Mouse (Mus musculus) spleen, postnatal 36 days (tissue): ENCODE results near the gene Gbp6.
"Not testable (repeated sequence)": the region's sequence is repeated elsewhere in the genome, so short reads cannot be mapped to it uniquely, and the experiment has no call there.

Source experiments
- DNase-seq, 2 experiments: peaks; one replicate each; pipeline ENCODE4 v3.0.0; 2022; ENCODE audit warnings: low spot score in 2 of 2, mixed read lengths in 1 of 2

Gbp6 gene

DNA sequence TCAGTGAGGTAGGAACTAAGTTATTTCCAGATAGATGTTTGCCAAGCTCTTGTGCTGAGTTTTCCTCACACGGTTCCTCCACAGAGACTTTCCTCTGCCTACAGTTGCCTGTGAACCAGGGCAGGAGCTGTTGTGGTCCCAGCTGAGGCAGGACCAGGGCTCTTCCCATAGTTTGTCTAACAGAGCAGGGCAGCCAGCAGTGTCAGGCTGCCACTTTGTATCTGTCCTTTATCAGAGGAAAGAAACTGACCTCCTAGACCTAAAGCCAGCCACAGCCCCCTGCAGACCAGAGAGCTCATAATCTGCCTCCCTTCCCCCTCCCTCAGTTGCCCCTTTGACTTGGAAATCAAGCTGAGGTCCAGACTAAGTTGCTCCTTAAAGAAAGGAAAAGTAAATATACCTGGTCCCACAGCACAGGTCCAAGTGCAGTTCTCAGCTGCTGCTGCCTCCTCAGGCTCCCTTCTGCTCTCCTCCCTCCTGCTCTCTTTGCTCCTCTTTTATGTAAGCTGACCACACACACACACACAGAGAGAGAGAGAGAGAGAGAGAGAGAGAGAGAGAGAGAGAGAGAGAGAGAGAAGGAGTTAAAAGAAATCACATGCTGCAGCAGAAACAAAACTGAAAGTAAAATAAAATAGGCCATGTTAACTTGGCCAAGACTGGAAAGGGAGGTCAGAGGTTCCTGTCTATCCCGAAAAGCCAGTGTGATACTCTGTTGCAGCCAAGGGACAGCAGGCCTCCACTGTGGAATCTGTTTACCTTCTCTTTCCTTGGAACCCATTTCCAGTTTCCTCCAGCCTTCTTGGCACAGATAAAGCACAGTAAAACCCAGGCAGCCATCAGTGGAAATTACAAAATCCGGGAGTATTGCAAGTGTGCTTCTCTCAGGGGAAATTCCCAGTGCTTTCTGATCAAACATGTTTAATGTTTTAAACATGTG is at the start of gene Gbp6, which contains the start of gene Gm43302:
Gene Gbp6 (minus strand): TSS at position 473 of the 940 bp plus-strand sequence.
Gene Gm43302 (minus strand): TSS at position 470 of the 940 bp plus-strand sequence.
- peak in 1 of 2 experiments; percentile 11 for DNase-seq

DNA sequence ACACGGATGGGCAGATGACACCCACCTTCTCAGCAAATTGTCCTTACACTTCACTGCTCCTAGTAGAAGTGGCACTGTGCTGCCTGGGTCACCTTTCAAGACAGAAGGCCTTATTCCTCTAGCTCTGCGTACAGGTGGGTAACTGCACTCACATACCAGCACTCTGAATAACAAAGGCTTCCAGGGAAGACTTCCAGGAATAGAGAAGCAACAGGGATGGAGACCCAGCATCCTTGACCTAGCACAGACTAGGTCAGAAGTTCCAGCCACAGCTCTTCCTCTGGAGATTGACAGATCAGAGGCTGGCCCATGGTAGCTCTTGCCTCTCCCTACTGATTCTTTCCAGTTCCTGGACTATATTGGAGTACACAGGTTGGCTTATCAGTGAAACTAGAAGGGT is 47.8 kb upstream of the Gbp6 start:
- DNase-seq = no peak

DNA sequence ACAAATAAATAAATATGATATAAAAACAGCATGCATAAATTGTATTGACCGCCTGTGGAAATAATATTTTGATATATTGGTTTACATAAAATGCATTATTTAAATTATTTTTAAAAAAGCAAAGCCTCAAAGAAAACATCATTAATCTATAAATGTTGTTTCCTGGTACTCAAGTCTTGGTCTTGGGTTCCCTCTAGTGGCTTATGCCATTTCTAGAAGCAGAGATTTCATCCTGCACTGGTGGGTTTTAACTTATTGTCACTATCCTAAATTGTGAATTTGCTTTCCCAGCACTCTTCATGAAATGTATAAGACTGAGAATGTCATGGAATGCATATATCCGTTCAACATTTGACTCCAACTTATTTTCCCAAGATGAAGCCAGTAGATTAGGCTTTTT is 29.0 kb upstream of the Gbp6 start:
- DNase-seq = peak in 1 of 2 experiments; percentile 5

DNA sequence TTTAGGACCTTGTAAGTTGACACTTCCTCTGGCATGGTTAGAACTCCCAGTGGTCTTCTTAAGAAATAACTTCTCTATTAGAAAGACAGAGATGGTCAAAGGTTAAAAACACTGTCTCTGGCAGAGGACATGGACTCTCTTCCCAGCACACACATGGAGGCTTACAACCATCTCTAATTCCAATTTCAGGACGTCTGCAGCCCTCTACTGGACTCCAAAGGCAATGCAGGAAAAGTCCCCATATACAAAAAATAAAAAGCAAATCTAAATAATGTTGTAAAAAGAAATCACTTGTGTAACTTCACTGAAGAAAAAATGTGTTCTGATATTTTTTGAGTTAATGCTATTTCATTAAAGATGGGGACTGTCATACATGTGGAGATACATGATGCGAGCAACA is 17.4 kb upstream of the Gbp6 start:
- DNase-seq = no peak

DNA sequence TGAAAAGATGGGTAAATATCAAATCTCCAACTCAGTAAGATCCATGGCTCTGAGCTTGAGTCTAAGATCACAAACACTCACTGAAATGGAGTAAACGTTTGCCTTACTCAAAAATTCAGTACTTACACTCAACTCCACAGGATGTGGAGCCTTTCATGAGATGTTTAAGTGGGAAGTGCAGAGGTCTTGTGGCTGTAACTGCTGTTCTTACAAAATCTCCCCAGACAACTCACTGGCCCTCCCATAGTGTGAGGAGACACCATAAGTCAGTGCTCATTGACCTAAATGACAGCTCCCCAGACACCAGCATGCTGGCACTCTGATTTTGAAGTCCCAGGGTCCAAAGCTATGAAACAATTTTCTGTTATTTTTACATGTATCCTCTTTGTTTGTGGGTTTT is 15.7 kb upstream of the Gbp6 start:
- not testable (repeated sequence) for DNase-seq

DNA sequence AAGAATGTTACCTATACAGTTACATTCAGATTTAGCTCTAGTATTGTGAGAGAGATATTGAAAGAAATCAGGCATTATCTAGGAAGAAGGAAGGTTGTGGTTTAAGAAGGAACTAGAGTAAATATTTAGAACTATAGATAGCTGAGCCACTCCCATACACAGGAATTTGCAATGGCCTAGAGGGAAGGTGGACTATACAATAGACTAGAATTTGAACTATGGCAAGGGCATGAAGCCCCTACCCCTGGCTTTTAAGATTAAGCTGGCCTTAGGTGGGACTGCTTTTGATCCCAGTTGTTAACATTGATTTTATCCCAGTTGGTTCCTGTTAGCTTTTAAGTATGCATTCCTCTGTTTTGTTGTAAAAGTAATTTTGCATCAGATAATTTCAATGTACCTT is 13.4 kb upstream of the Gbp6 start:
- not testable (repeated sequence) for DNase-seq

DNA sequence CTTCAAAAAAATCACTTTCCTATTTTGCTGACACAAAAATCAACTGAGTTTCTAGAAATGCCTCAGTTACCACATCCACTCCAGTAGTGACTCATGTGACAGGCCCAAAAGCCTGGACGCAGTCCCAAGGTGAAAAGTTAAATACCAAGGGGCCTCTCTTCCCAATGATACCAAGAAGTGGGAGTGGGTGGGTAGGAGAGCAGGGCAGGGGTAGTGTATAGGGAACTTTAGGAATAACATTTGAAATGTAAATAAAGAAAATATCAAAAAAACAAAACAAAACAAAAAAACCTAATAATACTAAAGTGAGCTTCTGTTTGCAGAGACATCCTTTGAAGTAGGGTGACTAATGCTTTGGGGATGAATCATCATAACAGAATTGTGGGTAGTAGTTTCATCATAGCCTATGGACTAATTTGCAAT is 12.7 kb upstream of the Gbp6 start:
- DNase-seq = no peak

DNA sequence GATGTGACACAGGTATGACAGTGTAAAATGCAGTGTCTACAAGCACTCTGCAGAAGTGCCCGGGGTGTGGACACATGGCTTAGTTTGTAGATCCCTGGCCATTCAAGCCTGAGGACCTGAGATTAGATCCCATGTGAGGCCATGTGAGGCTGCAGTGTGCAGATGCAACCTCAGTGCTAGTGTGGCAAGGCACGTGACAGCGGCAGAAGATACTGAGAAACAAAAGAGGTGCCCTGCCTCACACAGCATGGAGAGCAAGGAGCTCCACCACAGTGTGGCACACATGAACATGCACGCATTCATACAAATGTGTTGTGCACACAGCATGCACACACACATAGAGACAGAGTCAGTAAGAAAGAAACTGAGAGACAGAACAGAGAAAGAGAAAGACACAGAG is 12.2 kb upstream of the Gbp6 start:
- not testable (repeated sequence) for DNase-seq

DNA sequence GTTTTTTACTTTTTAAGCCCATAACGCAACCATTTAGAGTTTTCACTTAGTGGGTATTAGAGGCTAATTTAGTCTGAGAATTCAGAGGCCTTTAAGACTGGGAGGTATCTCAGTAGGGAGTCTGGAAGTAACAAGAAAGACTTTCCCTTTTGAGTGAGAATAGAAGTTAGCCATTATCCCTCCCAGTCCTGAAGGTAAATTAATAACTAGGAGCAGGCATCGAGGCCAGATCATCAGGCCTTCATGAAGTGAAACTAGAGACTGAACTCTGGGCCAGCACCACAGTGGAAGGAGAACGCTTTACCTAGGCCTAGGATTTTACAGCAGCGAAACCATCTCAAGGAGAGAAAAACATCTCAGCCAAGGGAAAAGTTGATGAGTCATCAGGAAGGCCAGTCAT is 8.5 kb upstream of the Gbp6 start:
- DNase-seq = no peak

DNA sequence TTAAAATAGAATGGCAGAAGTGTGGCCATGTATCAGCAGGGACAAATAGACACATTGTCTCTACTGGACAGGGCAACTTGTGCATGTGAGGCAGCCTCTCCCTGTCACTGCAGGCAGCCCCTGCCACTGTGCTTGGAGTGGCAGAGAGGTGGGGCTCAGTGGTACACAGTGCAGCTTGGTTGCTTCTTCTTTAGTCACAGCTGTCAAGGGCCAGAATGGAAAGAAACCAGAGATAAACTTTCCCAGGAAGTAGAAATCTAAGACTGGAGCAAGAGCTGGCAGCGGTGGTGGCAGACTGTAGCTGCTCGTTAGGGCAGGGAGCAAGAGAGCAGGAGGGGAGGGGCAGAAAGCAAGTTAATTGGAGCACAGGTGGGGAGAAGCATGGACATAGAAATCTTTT is 8.0 kb upstream of the Gbp6 start:
- no peak for DNase-seq

DNA sequence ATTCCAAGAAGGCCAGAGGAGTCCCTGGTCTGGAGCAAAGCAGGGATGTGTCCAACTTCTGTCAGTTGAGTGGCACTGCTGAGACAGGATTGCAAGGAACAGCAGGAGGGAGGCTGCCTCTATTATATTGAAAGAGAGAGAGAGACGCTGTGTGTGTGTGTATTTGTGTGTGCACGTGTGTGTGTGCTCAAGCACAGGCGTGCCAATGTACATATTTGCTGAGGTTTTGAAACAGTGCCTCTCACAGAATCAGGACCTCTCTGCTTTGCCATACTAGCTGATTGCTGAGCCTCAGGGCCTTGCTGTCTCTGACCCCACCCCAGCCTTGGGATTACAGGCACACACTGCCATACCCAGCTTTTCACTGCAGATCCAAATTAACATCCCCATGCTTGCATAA is 2.2 kb upstream of the Gbp6 start:
- no peak for DNase-seq

DNA sequence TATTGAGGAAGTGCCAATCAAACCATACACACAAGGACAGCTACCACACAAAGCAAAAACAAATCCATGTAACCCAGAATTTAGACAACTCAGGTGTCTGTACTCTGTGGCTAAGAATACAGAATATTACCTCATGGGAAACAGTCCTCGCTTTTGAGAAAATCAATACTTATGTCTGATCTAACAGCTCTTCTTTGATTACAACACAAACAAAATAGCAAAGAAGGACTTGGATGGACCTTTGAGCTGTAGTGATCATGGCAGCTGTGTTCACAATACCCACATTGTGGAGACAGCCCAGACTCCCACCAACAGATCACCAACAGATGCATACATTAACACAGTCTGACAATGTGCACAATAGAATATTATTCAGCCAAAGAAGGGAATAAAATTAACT is 1.0 kb downstream of the Gbp6 start:
- no peak for DNase-seq

DNA sequence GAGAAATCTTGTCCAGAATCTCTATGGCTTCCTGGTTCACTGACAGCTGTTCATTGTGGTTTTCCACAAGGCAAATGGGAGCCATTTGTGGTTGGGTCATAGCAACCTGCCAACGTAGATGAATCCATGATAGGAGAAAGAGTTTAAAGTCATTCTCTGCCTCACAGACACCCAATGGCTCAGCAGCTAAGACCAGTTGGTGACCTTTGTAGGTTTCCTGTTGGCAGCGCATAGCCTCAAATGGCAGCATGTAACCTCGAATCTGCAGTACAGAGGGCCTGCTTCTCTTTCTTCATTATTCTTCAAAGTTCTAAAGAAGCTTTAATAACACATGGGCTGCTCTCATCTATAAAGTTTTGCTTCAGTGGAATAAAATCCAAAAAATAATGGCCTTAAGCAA is 2.6 kb downstream of the Gbp6 start:
- DNase-seq = not testable (repeated sequence)

DNA sequence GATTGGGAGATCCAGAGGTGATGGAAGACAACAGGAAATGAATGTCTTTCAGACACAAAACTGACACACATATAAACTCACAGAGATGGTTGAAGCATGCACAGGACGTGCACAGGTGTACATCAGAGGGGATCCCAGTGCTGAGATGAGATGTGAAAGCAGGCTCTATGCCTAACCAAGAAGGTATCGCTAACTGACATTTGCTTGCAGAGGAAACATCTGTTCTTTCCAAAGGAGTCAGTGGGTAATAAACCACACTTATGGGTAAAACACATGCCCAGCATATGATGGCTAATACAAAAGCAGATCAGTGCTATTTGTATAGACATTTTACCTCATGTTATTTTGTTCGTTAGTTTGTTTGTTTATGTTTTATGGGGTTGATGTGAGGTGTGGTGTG is 32.8 kb downstream of the Gbp6 start:
- DNase-seq = not testable (repeated sequence)

DNA sequence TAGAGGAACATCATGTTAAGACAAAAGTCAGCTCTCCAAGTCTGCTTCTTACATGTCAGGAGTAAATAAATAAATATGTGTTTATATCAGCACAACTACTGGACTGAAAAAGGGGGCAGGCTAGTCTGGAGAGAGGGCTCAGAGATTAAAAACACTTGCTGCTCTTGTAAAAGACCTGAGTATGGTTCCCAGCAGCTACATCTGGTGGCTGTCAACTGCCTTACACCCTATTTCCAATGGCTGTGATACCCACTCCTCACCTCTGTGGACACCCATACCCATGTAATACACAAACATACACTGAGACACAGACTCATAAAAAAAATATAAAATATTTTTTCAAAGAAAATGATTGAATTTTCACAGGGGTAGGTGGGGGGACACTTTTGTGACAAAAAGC is 41.0 kb downstream of the Gbp6 start:
- DNase-seq = no peak

DNA sequence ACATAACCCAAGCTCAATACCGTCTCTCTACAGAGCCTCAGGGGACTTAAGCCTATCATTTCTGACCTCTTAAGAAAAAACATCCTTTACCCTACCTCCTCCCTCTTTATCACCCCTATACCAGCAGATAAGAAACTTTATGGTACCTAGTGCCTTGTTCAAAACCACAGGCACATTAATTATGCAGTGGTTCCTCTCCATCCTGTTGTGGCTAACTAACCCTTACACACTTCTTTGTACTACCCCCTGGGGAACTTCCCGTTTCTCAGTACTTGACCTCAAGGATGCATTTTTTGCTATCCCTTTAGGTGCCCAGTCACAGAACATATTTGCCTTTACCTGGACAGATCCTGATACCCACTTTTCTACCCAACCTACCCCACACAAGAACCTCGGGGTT is 48.8 kb downstream of the Gbp6 start:
- DNase-seq = not testable (repeated sequence)

DNA sequence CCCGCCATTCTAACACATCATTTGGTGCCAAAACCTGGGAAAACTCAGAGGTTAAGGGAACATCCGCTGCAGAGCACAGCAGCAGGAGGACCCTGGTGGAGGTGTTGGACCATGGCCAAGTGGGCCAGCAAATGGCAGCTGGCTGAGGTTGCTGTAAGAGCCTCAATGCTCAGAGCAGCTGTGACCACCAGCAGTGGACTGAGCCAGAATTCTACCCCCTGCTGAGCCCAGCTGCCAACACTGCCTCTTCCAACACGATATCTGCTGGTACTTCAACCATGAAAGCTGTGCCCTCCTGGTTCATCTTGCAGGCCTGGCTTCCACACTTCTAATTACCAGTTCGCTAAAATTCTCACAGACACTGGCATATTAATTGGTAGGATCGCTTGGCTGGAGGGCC is 52.5 kb downstream of the Gbp6 start:
- DNase-seq = not testable (repeated sequence)

DNA sequence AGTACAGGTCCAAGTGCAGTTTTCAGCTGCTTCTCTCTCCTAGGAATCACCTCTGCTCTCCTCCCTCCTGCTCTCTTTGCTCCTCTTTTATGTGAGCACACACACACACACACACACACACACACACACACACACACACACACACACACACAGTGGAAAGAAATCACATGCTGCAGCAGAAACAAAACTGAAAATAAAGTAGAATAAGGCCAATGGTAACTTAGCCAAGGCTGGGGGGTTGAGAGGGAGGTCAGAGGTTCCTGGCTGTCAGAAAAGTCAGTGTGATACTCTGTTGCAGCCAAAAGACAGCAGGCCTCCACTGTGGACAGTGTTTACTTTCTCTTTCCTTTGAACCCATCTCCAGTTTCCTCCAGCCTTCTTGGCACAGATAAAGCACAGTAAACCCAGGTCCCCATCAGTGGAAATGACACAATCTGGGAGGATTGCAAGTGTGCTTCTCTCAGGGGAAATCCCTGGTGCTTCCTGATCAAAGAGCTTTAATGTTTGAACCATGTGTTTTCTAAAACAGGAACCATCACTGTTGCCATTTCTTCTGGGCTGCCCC is 53.9 kb downstream of the Gbp6 start, which contains the start of gene Gbp10:
Gene Gbp10 (minus strand): TSS at position 51 of the 565 bp plus-strand sequence.
- DNase-seq = peak; percentile 2 to 3

DNA sequence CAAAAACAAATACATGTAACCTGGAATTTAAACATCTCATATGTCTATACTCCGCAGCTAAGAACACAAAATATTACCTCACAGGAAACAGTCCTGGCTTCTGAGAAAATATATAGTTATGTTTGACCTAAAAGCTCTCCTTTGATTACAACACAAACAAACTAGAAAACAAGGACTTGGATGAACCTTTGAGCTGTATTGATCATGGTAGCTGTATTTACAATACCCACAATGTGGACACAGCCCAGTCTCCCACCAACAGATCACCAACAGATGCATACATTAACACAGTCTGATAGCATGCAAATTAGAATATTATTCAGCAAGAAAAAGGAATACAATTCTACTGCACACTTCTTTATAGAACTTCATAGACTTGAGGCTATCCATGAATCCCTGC is 55.1 kb downstream of the Gbp6 start:
- DNase-seq = not testable (repeated sequence)

DNA sequence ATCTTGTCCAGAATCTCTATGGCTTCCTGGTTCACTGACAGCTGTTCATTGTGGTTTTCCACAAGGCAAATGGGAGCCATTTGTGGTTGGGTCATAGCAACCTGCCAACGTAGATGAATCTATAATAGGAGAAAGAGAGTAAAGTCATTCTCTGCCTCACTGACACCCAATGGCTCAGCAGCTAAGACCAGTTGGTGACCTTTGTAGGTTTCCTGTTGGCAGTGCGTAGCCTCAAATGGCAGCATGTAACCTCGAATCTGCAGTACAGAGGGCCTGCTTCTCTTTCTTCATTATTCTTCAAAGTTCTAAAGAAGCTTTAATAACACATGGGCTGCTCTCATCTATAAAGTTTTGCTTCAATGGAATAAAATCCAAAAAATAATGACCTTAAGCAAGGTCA is 57.5 kb downstream of the Gbp6 start:
- not testable (repeated sequence) for DNase-seq
